Mouse (Mus musculus) gastrocnemius, adult 18-20 months (tissue): Measurements from ENCODE around the gene Slc7a15. TPM values are rescaled to one million over a fixed set of nuclear protein-coding genes. Genes with fewer than 3 reads are reported as not detected.

Experiments
- DNase-seq: peaks from one replicate; pipeline ENCODE4 v3.0.0; 2021; ENCODE audit warnings: low spot score
- total RNA-seq, 2 experiments: library from RNA; stranded (reverse); gene quantifications; 2 replicates each; pipeline ENCODE4 v1.2.3; 2021

Gene Slc7a15
- total RNA-seq, 2 experiments from 2014 or later: not detected

- DNase-seq: peak; percentile 44
Measured at GRCm38 (mm10) chr12:8509693-8510092, 89.2 kb downstream of the Slc7a15 start.

- peak; percentile 32 for DNase-seq
Measured at GRCm38 (mm10) chr12:8506954-8507707, 91.7 kb downstream of the Slc7a15 start.

- no peak for DNase-seq
Measured at GRCm38 (mm10) chr12:8504131-8504530, 94.7 kb downstream of the Slc7a15 start.

GRCm38 (mm10) chr12:8502546-8502945 lies 96.3 kb downstream of the Slc7a15 start:
- peak; percentile 71 for DNase-seq

GRCm38 (mm10) chr12:8501571-8502305 lies 97.1 kb downstream of the Slc7a15 start:
- DNase-seq: no peak

GRCm38 (mm10) chr12:8500597-8501570 lies 98.0 kb downstream of the Slc7a15 start:
- no peak for DNase-seq

GRCm38 (mm10) chr12:8499871-8500596 lies 98.8 kb downstream of the Slc7a15 start, which contains the start of gene Rhob:
Gene Rhob (minus strand): TSS chr12:8500009.
- peak; percentile 96 for DNase-seq

GRCm38 (mm10) chr12:8499001-8499870 lies 99.6 kb downstream of the Slc7a15 start:
- peak; percentile 58 for DNase-seq

- DNase-seq: peak; percentile 25
Measured at GRCm38 (mm10) chr12:8498591-8499000, 100.3 kb downstream of the Slc7a15 start.

- DNase-seq: no peak
Measured at GRCm38 (mm10) chr12:8498148-8498571, 100.7 kb downstream of the Slc7a15 start.

GRCm38 (mm10) chr12:8497314-8497706 lies 101.6 kb downstream of the Slc7a15 start:
- no peak for DNase-seq

GRCm38 (mm10) chr12:8496679-8497313 lies 102.1 kb downstream of the Slc7a15 start:
- DNase-seq: no peak

- peak; percentile 43 for DNase-seq
Measured at GRCm38 (mm10) chr12:8495881-8496678, 102.8 kb downstream of the Slc7a15 start.

- no peak for DNase-seq
Measured at GRCm38 (mm10) chr12:8494675-8495074, 104.2 kb downstream of the Slc7a15 start.

- DNase-seq: no peak
Measured at GRCm38 (mm10) chr12:8493386-8493785, 105.5 kb downstream of the Slc7a15 start.

GRCm38 (mm10) chr12:8489098-8489497 lies 109.8 kb downstream of the Slc7a15 start:
- no peak for DNase-seq

GRCm38 (mm10) chr12:8488652-8488980 lies 110.2 kb downstream of the Slc7a15 start:
- DNase-seq: no peak

GRCm38 (mm10) chr12:8487959-8488651 lies 110.8 kb downstream of the Slc7a15 start:
- peak; percentile 46 for DNase-seq
